Mouse (Mus musculus): Measurements from ENCODE around the gene Set. TPM values are rescaled to one million over a fixed set of nuclear protein-coding genes. Genes with fewer than 3 reads are reported as not detected.
A peak's percentile ranks its signal among the peaks of the same experiment; 100 is the strongest.

The Set gene
- polyA plus RNA-seq, 1 experiment from 2014 or later, result 647 TPM

DNA sequence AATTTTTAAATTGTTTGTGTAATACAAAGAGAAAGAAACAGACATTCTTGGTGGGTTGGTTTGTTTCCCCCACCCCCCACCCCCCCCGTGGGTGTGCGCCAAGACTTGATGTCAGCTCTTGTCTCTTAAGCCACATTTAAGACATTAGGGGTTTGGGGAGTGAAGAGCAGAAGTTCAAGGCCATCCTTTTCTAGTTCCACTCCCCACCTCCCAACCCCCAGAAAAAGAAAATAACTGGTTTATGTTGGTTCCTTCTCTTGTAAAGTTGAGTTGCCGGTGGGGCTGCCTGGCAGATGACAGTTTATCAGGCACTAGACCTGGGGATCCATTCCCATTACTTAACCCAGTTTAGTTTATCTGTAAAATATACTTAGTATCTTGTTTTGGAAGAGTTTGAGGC, 7.1 kb downstream of the Set start:
- no peak overlapping the region for H3K27ac ChIP-seq (ENCODE audit: low read depth, low read length)
- no peak overlapping the region for H3K4me3 ChIP-seq (ENCODE audit: low read length)
- H3K4me2 ChIP-seq (replicated peaks; ENCODE audit: low read depth, low read length), result peak overlapping the region; percentile 86
- H3K27me3 ChIP-seq (ENCODE audit: control insufficient read depth, insufficient read depth, low read length), result no peaks in the 10 kb centered on the region
- peaks cover 22% of the 10 kb centered on the region for H3K4me1 ChIP-seq (ENCODE audit: control insufficient read depth, insufficient read depth, low read length)
- peaks cover 15% of the 10 kb centered on the region for H3K36me3 ChIP-seq (ENCODE audit: control insufficient read depth, insufficient read depth, low read length)
- 47% methylated on average over 3 of the region's 3 CpGs for WGBS
- H3K9me3 ChIP-seq (ENCODE audit: control insufficient read depth, low read length), result no peaks in the 10 kb centered on the region
- no peak for ATAC-seq (ENCODE audit: low FRiP score, low TSS enrichment)
- peak overlapping the region; percentile 73; the same call in 1 of the 2 replicates for H3K9ac ChIP-seq (ENCODE audit: low read depth, low read length)

DNA sequence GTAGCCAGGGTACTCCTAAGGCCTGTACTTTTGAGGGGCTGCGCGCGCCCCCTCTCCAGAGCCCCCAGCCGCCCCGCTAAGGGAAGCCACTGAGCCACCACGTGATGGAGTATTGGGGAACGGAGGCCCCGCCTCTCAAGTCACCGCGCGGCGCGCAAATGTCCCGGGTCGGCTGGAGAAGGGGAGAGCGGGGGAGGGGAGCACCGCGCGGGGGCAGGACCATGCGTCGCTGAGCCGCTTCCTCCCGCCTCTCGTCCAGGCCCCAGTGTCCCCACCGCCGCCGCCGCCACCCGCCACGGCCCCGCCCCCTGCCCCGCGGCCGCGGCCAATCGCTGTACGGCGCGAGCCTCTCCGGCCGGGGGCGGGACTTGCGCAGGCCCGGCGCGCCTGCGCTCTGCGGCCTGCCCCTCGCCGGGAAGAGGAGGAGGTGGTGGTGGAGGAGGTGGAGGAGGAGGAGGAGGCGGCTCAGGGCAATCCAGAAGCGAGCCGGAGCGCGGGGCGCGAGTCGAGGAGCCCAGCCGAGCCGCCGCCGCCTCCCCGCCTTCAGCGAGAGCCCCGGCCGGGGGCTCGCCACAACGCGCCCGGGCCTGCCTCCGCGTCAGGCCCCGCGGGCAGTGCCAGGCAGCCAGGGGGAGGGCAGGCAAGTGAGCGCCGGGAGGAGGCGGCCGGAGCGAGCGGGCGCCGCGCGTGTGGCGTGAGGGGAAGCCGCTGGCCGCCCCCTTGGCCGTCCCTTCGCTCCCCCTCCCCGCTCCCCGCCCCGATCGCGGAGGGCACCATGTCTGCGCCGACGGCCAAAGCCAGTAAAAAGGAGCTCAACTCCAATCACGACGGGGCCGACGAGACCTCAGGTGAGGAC, 9.1 kb downstream of the Set start:
- ATAC-seq (ENCODE audit: low FRiP score, low TSS enrichment), result peak; percentile 93
- WGBS, result under 1% methylated on average over 65 of the region's 101 CpGs
- Histone ChIP-seq H3K27ac (ENCODE audit: low read depth, low read length) (peak overlapping the region; percentile 99), H3K4me3 (ENCODE audit: low read length) (peak overlapping the region; percentile 100), H3K9me3 (ENCODE audit: control insufficient read depth, low read length) (no peaks in the 10 kb centered on the region), H3K27me3 (ENCODE audit: control insufficient read depth, insufficient read depth, low read length) (no peaks in the 10 kb centered on the region), H3K4me2 (replicated peaks; ENCODE audit: low read depth, low read length) (peak overlapping the region; percentile 44), H3K4me1 (ENCODE audit: control insufficient read depth, insufficient read depth, low read length) (peaks cover 22% of the 10 kb centered on the region), H3K36me3 (ENCODE audit: control insufficient read depth, insufficient read depth, low read length) (peaks cover 29% of the 10 kb centered on the region), H3K9ac (ENCODE audit: low read depth, low read length) (peak overlapping the region; percentile 97)

DNA sequence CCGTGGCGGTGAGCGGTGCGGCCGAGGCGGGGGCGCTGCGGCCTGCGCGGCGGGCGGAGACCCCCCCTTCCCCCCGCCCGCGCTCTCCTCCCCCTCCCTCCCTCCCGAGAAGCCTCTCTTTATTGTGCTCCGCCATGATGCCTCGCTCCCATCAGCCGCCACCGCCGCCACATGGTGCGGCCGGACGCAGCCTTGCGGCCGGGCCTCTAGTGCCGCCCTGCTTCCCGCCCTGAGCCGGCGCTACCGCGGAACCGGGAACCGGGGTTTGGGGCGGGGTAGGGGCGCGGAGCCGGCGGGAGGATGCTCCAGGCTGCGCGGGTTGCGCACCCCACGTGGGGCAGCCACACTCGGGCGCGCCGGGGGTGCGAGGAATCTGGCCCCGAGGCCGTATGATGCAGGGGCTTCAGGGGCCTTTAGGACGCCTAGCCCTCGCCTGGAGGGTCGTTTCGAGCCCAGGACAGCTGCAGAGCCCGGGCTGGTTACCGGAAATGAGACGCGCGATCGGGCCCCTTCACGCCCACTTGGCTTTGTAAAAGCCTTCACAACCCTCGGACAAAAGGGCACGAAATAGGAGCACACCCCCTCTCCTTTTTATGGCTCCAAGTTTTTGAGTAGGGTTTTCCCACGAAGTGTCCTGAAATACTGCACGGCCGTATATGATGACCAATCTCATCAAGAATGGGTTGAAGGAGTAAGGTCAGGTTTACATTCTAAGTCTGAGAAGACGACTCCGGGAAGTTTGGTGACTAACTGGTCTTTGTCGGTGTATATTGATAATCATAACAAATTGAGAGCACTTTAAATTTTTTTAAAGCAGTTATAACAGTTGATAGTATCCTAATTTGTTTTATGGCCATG, 10.1 kb downstream of the Set start:
- Histone ChIP-seq H3K27me3 (ENCODE audit: control insufficient read depth, insufficient read depth, low read length) (no peaks in the 10 kb centered on the region), H3K4me3 (ENCODE audit: low read length) (peak overlapping the region; percentile 100), H3K27ac (ENCODE audit: low read depth, low read length) (peak overlapping the region; percentile 99), H3K9me3 (ENCODE audit: control insufficient read depth, low read length) (no peaks in the 10 kb centered on the region), H3K4me1 (ENCODE audit: control insufficient read depth, insufficient read depth, low read length) (peaks cover 22% of the 10 kb centered on the region), H3K4me2 (replicated peaks; ENCODE audit: low read depth, low read length) (peak overlapping the region; percentile 85), H3K36me3 (ENCODE audit: control insufficient read depth, insufficient read depth, low read length) (peaks cover 32% of the 10 kb centered on the region), H3K9ac (ENCODE audit: low read depth, low read length) (peak overlapping the region; percentile 97)
- WGBS, result under 1% methylated on average over 48 of the region's 69 CpGs
- peak; percentile 16 for ATAC-seq (ENCODE audit: low FRiP score, low TSS enrichment)

- H3K9me3 ChIP-seq (ENCODE audit: control insufficient read depth, low read length), result no peaks in the 10 kb centered on the region
- ATAC-seq (ENCODE audit: low FRiP score, low TSS enrichment), result no peak
- 14% methylated on average over 7 of the region's 7 CpGs for WGBS
- H3K4me3 ChIP-seq (ENCODE audit: low read length), result peak overlapping the region; percentile 100
- peaks cover 22% of the 10 kb centered on the region for H3K4me1 ChIP-seq (ENCODE audit: control insufficient read depth, insufficient read depth, low read length)
- no peak overlapping the region; the same call in 1 of the 2 replicates for H3K27ac ChIP-seq (ENCODE audit: low read depth, low read length)
- H3K36me3 ChIP-seq (ENCODE audit: control insufficient read depth, insufficient read depth, low read length), result peaks cover 38% of the 10 kb centered on the region
- H3K9ac ChIP-seq (ENCODE audit: low read depth, low read length), result peak overlapping the region; percentile 97
- no peaks in the 10 kb centered on the region for H3K27me3 ChIP-seq (ENCODE audit: control insufficient read depth, insufficient read depth, low read length)
- H3K4me2 ChIP-seq (replicated peaks; ENCODE audit: low read depth, low read length), result peak overlapping the region; percentile 85
Observed at GRCm38 (mm10) chr2:30067962-30068361, 10.8 kb downstream of the Set start.

DNA sequence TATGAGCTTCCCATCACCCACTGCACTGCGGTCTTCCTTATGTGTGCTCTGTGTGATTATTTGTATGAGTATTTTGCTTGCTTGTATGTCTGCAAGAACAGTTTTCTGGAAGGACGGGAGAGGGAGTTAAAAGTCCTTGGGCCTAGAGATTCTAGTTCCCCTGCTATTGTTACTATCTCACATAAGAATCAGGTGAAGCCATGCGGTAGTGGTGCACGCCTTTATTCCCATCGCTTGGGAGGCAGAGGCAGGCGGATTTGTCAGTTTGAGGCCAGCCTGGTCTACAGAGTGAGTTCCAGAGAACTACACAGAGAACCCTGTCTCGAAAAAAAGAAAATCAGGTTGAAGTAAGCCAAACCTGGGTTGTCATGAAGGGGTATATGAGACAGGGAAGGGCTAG, 15.7 kb downstream of the Set start:
- Histone ChIP-seq H3K27ac (ENCODE audit: low read depth, low read length) (no peak overlapping the region), H3K9me3 (ENCODE audit: control insufficient read depth, low read length) (no peaks in the 10 kb centered on the region), H3K36me3 (ENCODE audit: control insufficient read depth, insufficient read depth, low read length) (peaks cover 48% of the 10 kb centered on the region), H3K4me2 (replicated peaks; ENCODE audit: low read depth, low read length) (no peak overlapping the region), H3K9ac (ENCODE audit: low read depth, low read length) (no peak overlapping the region), H3K4me1 (ENCODE audit: control insufficient read depth, insufficient read depth, low read length) (peaks cover 7% of the 10 kb centered on the region), H3K27me3 (ENCODE audit: control insufficient read depth, insufficient read depth, low read length) (no peaks in the 10 kb centered on the region), H3K4me3 (ENCODE audit: low read length) (no peak overlapping the region)
- WGBS, result 80% methylated on average over 7 of the region's 7 CpGs
- no peak for ATAC-seq (ENCODE audit: low FRiP score, low TSS enrichment)

DNA sequence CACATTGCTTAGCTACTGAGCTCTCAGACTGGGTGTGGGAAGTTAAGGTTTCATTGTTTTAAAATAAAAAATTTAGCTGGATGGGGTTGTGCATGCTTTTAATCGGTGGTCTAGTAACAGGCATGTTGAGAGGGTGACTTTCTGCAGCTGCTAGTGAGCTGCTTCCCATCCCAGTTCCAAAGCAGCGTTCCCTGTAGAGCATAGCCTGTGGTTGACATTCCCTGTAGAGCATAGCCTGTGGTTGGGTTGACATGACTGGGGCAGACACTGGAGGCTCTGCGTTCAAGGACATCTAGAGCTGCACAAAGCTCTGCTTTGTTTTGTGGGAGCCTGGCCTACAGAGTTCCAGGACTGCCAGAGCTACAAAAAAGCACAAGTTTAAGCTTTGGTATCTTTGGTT, 16.1 kb downstream of the Set start:
- no peak for ATAC-seq (ENCODE audit: low FRiP score, low TSS enrichment)
- no peak overlapping the region for H3K4me3 ChIP-seq (ENCODE audit: low read length)
- WGBS, result 85% methylated on average over 3 of the region's 3 CpGs
- H3K9me3 ChIP-seq (ENCODE audit: control insufficient read depth, low read length), result no peaks in the 10 kb centered on the region
- no peaks in the 10 kb centered on the region for H3K27me3 ChIP-seq (ENCODE audit: control insufficient read depth, insufficient read depth, low read length)
- H3K9ac ChIP-seq (ENCODE audit: low read depth, low read length), result no peak overlapping the region
- H3K4me1 ChIP-seq (ENCODE audit: control insufficient read depth, insufficient read depth, low read length), result peaks cover 6% of the 10 kb centered on the region
- H3K4me2 ChIP-seq (replicated peaks; ENCODE audit: low read depth, low read length), result no peak overlapping the region
- peaks cover 43% of the 10 kb centered on the region for H3K36me3 ChIP-seq (ENCODE audit: control insufficient read depth, insufficient read depth, low read length)
- no peak overlapping the region for H3K27ac ChIP-seq (ENCODE audit: low read depth, low read length)

DNA sequence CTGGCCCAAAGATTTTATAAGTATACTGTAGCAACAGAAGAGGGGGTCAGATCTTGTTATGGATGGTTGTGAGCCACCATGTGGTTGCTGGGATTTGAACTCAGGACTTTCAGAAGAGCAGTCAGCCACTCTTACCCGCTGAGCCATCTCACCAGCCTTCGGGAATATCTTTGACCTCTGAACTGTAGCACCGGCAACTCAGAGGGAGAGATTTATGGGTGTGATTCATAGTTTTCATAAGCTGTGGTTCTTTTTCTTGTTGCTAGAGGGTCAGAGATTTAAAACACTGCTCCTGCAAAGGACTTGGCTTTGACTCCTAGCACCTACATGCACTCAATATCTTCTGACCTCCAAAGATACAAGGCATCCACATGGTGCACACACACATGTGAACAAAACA, 18.4 kb downstream of the Set start:
- 44% methylated on average over 3 of the region's 3 CpGs for WGBS
- Histone ChIP-seq H3K9ac (ENCODE audit: low read depth, low read length) (no peak overlapping the region), H3K4me1 (ENCODE audit: control insufficient read depth, insufficient read depth, low read length) (peaks cover 4% of the 10 kb centered on the region; the same call in 1 of the 2 replicates), H3K4me2 (replicated peaks; ENCODE audit: low read depth, low read length) (no peak overlapping the region), H3K27ac (ENCODE audit: low read depth, low read length) (no peak overlapping the region), H3K36me3 (ENCODE audit: control insufficient read depth, insufficient read depth, low read length) (peaks cover 20% of the 10 kb centered on the region), H3K27me3 (ENCODE audit: control insufficient read depth, insufficient read depth, low read length) (no peaks in the 10 kb centered on the region), H3K4me3 (ENCODE audit: low read length) (no peak overlapping the region), H3K9me3 (ENCODE audit: control insufficient read depth, low read length) (no peaks in the 10 kb centered on the region)
- ATAC-seq (ENCODE audit: low FRiP score, low TSS enrichment), result no peak

DNA sequence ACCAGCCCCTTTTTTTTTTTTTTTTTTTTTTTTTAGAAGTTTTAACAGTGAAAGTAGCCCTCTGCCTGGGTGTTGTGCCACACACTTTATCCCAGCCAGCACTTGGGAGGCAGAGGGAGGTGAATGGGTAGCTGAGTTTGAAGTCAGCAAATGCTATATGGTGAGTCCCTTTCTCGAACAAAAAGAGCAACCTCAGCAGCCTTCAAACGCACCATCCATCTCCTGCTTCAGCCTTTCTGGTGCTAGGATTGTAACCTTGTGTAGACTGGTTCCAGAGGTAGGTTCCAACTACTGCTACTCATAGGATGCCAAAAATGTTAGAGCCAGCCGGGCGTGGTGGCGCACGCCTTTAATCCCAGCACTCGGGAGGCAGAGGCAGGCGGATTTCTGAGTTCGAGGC, 19.3 kb downstream of the Set start:
- no peak overlapping the region for H3K4me2 ChIP-seq (replicated peaks; ENCODE audit: low read depth, low read length)
- H3K4me1 ChIP-seq (ENCODE audit: control insufficient read depth, insufficient read depth, low read length), result peaks cover 4% of the 10 kb centered on the region; the same call in 1 of the 2 replicates
- no peak overlapping the region for H3K9ac ChIP-seq (ENCODE audit: low read depth, low read length)
- no peak for ATAC-seq (ENCODE audit: low FRiP score, low TSS enrichment)
- no peak overlapping the region for H3K4me3 ChIP-seq (ENCODE audit: low read length)
- no peak overlapping the region for H3K27ac ChIP-seq (ENCODE audit: low read depth, low read length)
- H3K36me3 ChIP-seq (ENCODE audit: control insufficient read depth, insufficient read depth, low read length), result peaks cover 19% of the 10 kb centered on the region
- no peaks in the 10 kb centered on the region for H3K27me3 ChIP-seq (ENCODE audit: control insufficient read depth, insufficient read depth, low read length)
- H3K9me3 ChIP-seq (ENCODE audit: control insufficient read depth, low read length), result no peaks in the 10 kb centered on the region
- 96% methylated on average over 9 of the region's 9 CpGs for WGBS
